Mouse (Mus musculus) stomach, embryonic 14.5 days (tissue): ENCODE measurements around the gene 1500009C09Rik. TPM values are rescaled to one million over a fixed set of nuclear protein-coding genes. Genes with fewer than 3 reads are reported as not detected.
A peak's percentile ranks its signal among the peaks of the same experiment; 100 is the strongest.

Experiments
- ATAC-seq: fragments of 200-750 bp; cut with Nextera tagmentation; 2 replicates; pipeline ENCODE4 v1.8.0; 2017; ENCODE audit warnings: low read depth, moderate TSS enrichment; ENCODE audit not compliant: insufficient number of reproducible peaks, insufficient read depth, low FRiP score
- H3K27ac ChIP-seq: fragments of 300-500 bp; sonication (generic); 2 replicates; pipeline ENCODE4 v1.5.1; 2014; ENCODE audit warnings: mild to moderate bottlenecking, low read length, moderate library complexity, mixed read lengths
- H3K27me3 ChIP-seq: fragments of 300-500 bp; sonication (generic); 2 replicates; pipeline ENCODE4 v1.6.1; 2014; ENCODE audit warnings: low read length, control low read depth, mixed read lengths; ENCODE audit not compliant: control insufficient read depth, insufficient read depth
- H3K36me3 ChIP-seq: fragments of 300-500 bp; sonication (generic); 2 replicates; pipeline ENCODE4 v1.6.1; 2014; ENCODE audit warnings: mild to moderate bottlenecking, control low read depth, low read length, moderate library complexity, mixed read lengths; ENCODE audit not compliant: control insufficient read depth, insufficient read depth
- H3K4me1 ChIP-seq: fragments of 300-500 bp; sonication (generic); 2 replicates; pipeline ENCODE4 v1.6.1; 2014; ENCODE audit warnings: low read length, control low read depth, mixed read lengths; ENCODE audit not compliant: control insufficient read depth, insufficient read depth
- H3K4me2 ChIP-seq: fragments of 300-500 bp; sonication (generic); replicated peaks from 2 replicates; pipeline ENCODE4 v1.6.1; 2014; ENCODE audit warnings: low read depth, low read length, control low read depth
- H3K4me3 ChIP-seq: fragments of 300-500 bp; sonication (generic); 2 replicates; pipeline ENCODE4 v1.5.1; 2014; ENCODE audit warnings: low read depth, low read length, control low read depth
- H3K9ac ChIP-seq: fragments of 300-500 bp; sonication (generic); replicated peaks from 2 replicates; pipeline ENCODE4 v1.6.1; 2014; ENCODE audit warnings: low read depth, mild to moderate bottlenecking, control low read depth, low read length, moderate library complexity, mixed read lengths
- H3K9me3 ChIP-seq: fragments of 300-500 bp; sonication (generic); 2 replicates; pipeline ENCODE4 v1.6.1; 2016; ENCODE audit warnings: low read depth, low read length, control low read depth; ENCODE audit not compliant: control insufficient read depth
- WGBS: fragments of 180-500 bp; shearing (Covaris S2); extraction: QIAGEN DNeasy Blood & Tissue Kit; methylation state at CpG from one replicate; pipeline ENCODE4 v1.1.7; 2014; 5-methylcytosine and 5-hydroxymethylcytosine counted together
- polyA plus RNA-seq: library from polyadenylated mRNA; unstranded; fragments of >200 nt; fragmentation: Nextera tagmentation; extraction: Ambion mirVana; gene quantifications from 2 replicates; pipeline ENCODE4 v1.2.1, GENCODE M21; 2014

Gene 1500009C09Rik
- polyA plus RNA-seq = not detected in 2 replicates

DNA sequence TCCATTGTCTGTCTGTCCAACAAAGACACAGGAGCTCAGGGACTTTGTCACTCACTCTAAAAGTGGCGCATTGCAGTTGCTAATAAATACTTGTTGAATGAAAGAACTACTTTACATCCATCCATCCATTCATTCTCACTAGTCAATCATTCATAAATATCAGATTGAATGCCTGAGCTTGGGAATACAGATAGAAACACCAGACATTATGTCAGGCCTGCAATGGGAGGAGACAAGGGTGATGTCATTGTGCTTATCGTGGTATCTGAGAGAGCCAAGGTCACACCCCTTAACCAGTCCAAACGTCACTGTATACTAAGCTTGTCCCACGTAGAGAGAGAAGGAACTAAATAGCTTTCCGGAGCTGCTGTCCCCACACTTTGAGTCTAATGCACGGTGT, at the start of gene 1500009C09Rik:
1500009C09Rik (plus strand) TSS at position 301 of the 400 bp plus-strand sequence.
- H3K4me3 ChIP-seq = no peak within 1 kb of the TSS
- H3K27ac ChIP-seq = no peak within 1 kb of the TSS
- no peak within 1 kb of the TSS for H3K9ac ChIP-seq
- no peaks in the 10 kb centered on the region for H3K9me3 ChIP-seq
- H3K36me3 ChIP-seq = no peaks in the 10 kb centered on the region
- ATAC-seq = no peak
- no peak within 1 kb of the TSS for H3K4me2 ChIP-seq
- H3K27me3 ChIP-seq = no peaks in the 10 kb centered on the region
- H3K4me1 ChIP-seq = no peaks in the 10 kb centered on the region
- WGBS = 81% methylated on average over 6 of the region's 6 CpGs

DNA sequence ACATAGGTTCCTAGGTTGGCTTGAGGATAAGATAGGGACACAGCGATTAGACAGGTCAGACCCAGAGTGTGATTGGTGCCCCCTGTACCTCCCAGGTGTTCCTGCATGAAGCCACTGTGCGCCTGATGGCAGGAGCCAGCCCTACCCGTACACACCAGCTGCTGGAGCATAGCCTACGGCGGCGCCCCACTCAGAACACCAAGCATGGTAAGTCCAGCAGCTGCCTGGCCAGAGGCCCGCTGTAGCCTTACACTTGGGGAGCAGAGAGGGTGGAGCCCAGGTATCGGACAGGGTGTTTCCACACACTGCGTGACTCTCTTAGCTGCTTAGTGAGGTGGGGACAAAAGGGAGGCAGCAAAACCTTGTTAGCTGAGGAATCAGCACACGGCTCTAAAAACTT, 49.1 kb upstream of the 1500009C09Rik start:
- H3K4me1 ChIP-seq = peaks cover 11% of the 10 kb centered on the region; the same call in 1 of the 2 replicates
- H3K27ac ChIP-seq = no peak overlapping the region
- peaks cover 29% of the 10 kb centered on the region for H3K27me3 ChIP-seq
- H3K9ac ChIP-seq = no peak overlapping the region
- H3K36me3 ChIP-seq = peaks cover 71% of the 10 kb centered on the region
- ATAC-seq = no peak
- H3K4me2 ChIP-seq = no peak overlapping the region
- no peaks in the 10 kb centered on the region for H3K9me3 ChIP-seq
- WGBS = 93% methylated on average over 10 of the region's 10 CpGs
- no peak overlapping the region for H3K4me3 ChIP-seq

DNA sequence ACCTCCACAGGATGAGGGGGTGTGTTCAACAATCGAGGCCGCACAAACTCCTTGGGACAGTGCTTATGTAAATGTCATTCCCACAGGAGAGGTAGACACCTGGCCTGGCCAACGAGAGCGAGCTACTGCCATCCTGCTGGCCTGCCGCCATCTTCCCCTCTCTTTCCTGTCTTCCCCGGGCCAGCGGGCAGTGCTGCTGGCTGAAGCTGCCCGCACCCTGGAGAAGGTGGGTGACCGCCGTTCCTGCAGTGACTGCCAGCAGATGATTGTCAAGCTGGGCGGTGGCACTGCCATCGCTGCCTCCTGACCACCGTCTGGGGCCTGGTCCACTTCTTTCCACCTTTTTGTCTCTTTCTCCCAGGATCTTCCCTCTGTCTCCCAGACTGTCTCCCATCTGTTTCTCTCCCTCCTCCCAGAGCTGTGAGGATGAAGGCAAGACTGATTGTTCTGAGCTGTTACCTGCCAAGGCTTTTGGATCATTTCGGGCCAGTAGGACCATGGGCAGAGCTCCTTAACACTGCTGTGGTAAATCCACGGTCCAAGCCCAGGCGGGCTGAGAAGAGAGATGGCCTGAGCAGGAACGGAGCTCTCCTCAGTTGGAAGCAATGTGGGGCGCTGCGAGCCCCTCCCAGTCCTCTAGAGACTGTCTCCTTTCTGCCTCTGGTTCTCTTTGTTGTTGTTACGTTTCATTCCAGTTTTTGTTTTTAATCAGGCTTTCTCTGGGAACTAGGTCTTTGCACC, 48.4 kb upstream of the 1500009C09Rik start:
- Histone ChIP-seq H3K4me3 (no peak overlapping the region), H3K9me3 (no peaks in the 10 kb centered on the region), H3K36me3 (peaks cover 64% of the 10 kb centered on the region), H3K4me1 (peaks cover 11% of the 10 kb centered on the region; the same call in 1 of the 2 replicates), H3K27me3 (peaks cover 33% of the 10 kb centered on the region), H3K4me2 (no peak overlapping the region), H3K27ac (no peak overlapping the region), H3K9ac (no peak overlapping the region)
- 87% methylated on average over 20 of the region's 20 CpGs for WGBS
- no peak for ATAC-seq

DNA sequence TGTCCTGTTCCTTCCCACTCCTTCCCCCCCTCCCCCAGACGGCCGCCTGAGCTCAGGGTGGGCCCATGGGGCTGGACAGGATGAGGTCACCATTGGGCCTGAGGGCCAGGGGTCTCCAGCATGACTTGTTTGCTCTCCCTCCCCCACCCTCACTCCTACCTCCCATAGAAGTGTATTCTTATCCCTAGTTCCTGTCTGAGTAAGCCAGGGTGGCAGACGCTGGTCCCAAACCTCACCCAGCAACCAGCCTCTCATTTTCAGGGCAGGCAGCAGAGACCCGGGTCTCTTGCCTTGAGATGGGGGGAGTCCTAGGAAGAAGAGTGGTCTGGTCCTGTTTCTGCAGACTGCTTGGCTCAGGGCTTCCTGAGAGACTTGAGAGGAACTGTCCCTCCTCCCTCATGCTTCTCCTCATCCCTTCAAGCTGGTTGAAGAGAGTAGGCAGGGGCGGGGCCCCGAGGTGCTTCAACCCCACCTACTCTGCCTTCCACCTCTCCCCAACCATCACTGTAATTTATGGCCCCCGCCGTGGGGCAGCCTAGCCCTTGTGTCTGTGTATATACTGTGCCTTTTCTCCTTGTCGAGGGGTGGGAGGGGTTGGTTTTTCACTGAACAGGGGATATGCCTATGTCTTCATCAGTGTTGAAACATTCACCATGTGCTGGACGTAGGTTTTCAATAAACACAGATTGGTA, 47.4 kb upstream of the 1500009C09Rik start:
- H3K9me3 ChIP-seq = no peaks in the 10 kb centered on the region
- peaks cover 34% of the 10 kb centered on the region for H3K27me3 ChIP-seq
- ATAC-seq = 0 out of 2 replicates have a peak, but pooled peaks have one; percentile 8
- 58% methylated on average over 10 of the region's 10 CpGs for WGBS
- H3K27ac ChIP-seq = no peak overlapping the region
- no peak overlapping the region for H3K4me3 ChIP-seq
- peaks cover 11% of the 10 kb centered on the region; the same call in 1 of the 2 replicates for H3K4me1 ChIP-seq
- no peak overlapping the region for H3K9ac ChIP-seq
- peaks cover 54% of the 10 kb centered on the region for H3K36me3 ChIP-seq
- no peak overlapping the region for H3K4me2 ChIP-seq

DNA sequence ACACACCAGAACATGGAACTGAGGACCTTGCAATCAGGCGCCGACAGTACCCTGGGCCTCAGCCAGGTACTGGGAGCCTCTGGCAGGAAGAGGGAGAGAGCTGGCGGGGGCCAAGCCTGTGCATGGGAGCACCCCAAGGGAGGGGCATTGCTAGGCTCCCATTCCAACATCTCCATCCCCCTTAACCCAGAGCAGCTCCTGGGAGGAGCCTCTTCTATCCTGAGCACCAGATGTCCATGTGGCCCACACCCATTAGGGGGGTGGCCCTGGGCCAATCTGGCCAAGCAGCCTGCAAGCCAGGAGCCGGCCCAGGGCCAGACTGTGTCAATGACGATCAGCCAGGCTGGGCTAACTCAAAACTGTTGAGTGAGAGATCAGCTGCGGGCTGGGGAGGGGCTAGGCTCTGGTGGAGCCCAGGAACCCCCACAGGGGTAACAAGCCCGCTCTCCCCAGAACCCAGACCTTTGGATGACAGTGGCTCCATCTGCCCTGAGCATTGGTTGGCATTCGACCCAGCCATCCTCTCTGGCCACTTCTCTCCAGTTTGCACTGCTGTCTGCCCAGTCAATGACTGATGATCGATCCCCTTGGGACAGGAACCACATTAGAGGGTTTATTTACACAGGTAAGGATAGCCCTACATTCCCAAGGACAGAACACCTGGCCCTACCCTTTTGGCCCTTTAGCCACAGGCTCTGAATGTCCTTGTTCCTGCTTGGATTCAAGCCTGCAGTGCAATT, 45.7 kb upstream of the 1500009C09Rik start:
- WGBS = 53% methylated on average over 9 of the region's 9 CpGs
- H3K36me3 ChIP-seq = peaks cover 39% of the 10 kb centered on the region
- no peak overlapping the region for H3K9ac ChIP-seq
- no peak overlapping the region for H3K4me2 ChIP-seq
- H3K4me3 ChIP-seq = 0 out of 2 replicates have a peak overlapping the region, but pooled peaks have one; percentile 1
- no peaks in the 10 kb centered on the region for H3K9me3 ChIP-seq
- peaks cover 50% of the 10 kb centered on the region for H3K27me3 ChIP-seq
- no peak overlapping the region for H3K27ac ChIP-seq
- H3K4me1 ChIP-seq = peaks cover 12% of the 10 kb centered on the region; the same call in 1 of the 2 replicates
- no peak for ATAC-seq

DNA sequence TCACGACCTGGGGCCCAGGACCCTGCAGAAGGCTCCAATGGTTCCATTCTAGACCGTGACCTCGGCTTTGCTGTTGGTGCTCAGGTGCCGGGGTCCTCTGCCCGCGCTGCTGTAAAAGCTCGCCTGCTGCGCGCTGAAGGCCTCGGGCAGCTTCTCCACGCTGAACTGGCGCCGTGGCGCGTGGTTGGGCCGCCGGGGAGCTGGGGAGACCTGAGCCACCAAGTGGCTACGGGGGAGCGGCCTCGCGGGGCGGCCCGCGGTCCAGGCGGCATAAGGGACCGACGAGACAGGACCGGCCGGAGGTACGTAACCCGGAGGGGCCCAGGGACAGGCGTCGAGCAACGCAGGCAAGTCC, 45.1 kb upstream of the 1500009C09Rik start:
- H3K4me2 ChIP-seq = no peak overlapping the region
- no peak overlapping the region for H3K9ac ChIP-seq

DNA sequence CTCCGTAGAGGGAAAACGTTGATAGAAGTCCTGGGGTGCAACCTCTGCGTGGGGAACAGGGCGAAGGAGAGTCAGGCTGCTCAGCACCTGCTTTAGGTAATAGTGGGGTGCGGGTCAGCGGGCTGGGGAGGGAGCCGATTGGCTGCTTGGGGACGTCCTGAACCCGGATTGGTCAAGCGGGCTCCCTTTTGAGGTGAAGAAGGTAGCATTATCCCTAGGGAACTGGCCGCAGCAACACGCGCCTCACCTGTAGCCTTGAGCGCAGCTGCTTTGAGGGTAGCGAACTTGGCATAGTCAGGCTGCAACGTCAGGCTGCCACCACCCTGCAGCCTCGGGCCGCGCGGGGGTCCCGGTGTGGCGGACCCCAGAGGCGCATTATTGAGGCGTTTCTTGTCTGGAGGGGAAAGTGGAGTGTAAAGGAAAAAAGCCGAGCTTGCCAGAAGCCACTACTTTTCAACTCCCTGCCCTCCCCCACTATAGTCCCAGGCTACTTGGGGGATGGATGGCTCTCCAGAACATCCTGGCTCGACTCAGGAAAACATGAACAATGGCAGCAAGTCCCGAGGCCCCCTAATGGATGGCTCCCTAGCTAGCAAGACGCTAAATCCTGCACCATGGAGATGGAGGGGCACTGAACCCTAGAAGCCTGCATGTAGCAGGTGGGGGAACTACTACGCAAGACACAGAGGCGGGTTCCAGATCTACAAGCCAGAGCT, 44.5 kb upstream of the 1500009C09Rik start:
- ATAC-seq = no peak
- H3K27ac ChIP-seq = no peak overlapping the region
- 19% methylated on average over 30 of the region's 30 CpGs for WGBS
- H3K4me2 ChIP-seq = no peak overlapping the region
- peaks cover 23% of the 10 kb centered on the region; the same call in 1 of the 2 replicates for H3K4me1 ChIP-seq
- H3K27me3 ChIP-seq = peaks cover 59% of the 10 kb centered on the region
- H3K36me3 ChIP-seq = peaks cover 28% of the 10 kb centered on the region
- H3K9me3 ChIP-seq = no peaks in the 10 kb centered on the region
- no peak overlapping the region for H3K9ac ChIP-seq
- 0 out of 2 replicates have a peak overlapping the region, but pooled peaks have one; percentile 1 for H3K4me3 ChIP-seq

More for the DNA sequence above, 45.1 kb upstream of the 1500009C09Rik start:
- Histone ChIP-seq H3K36me3 (peaks cover 34% of the 10 kb centered on the region), H3K9me3 (no peaks in the 10 kb centered on the region), H3K27ac (no peak overlapping the region), H3K4me1 (peaks cover 17% of the 10 kb centered on the region; the same call in 1 of the 2 replicates), H3K4me3 (0 out of 2 replicates have a peak overlapping the region, but pooled peaks have one; percentile 1), H3K27me3 (peaks cover 55% of the 10 kb centered on the region)
- 18% methylated on average over 34 of the region's 34 CpGs for WGBS
- no peak for ATAC-seq
